Mouse (Mus musculus) embryonic fibroblast, embryonic 13.5 days (primary cell): Measurements from ENCODE around the gene Galnt7. TPM values are rescaled to one million over a fixed set of nuclear protein-coding genes. Genes with fewer than 3 reads are reported as not detected.

ENCODE experiments used
- H3K27ac ChIP-seq: 2 replicates; pipeline ENCODE4 v1.5.1; 2012; ENCODE audit warnings: low read length, control low read depth, inconsistent platforms; ENCODE audit not compliant: insufficient read depth
- H3K4me1 ChIP-seq: 2 replicates; pipeline ENCODE4 v1.6.1; 2011; ENCODE audit warnings: low read length; ENCODE audit not compliant: control insufficient read depth, insufficient read depth
- H3K4me3 ChIP-seq: 2 replicates; pipeline ENCODE4 v1.5.1; 2011; ENCODE audit warnings: mild to moderate bottlenecking, control low read depth, low read length; ENCODE audit not compliant: insufficient read depth
- CTCF ChIP-seq: IDR thresholded peaks from 2 replicates; pipeline ENCODE4 v1.5.1; 2011; ENCODE audit warnings: mild to moderate bottlenecking, control low read depth, low read length, moderate library complexity, borderline replicate concordance; ENCODE audit not compliant: insufficient read depth
- POLR2A ChIP-seq: IDR thresholded peaks from 2 replicates; pipeline ENCODE4 v1.6.1; 2011; ENCODE audit warnings: low read depth, mild to moderate bottlenecking, control low read depth, low read length, moderate library complexity
- polyA plus RNA-seq: library from polyadenylated mRNA; stranded (reverse); fragments of >200 nt; gene quantifications from 2 replicates; pipeline ENCODE4 v1.2.4, GENCODE M21; 2011; ENCODE audit warnings: low read depth; ENCODE audit not compliant: missing spikeins, insufficient read length

The Galnt7 gene
- polyA plus RNA-seq, 1 experiment, result 8.2 TPM

- TF ChIP-seq POLR2A (no peak), CTCF (no peak)
- Histone ChIP-seq H3K4me3 (no peak overlapping the region), H3K4me1 (no peaks in the 10 kb centered on the region; the same call in 1 of the 2 replicates), H3K27ac (no peak overlapping the region)
Observed at GRCm38 (mm10) chr8:57630148-57630547, 22.7 kb downstream of the Galnt7 start.

GRCm38 (mm10) chr8:57628787-57629664 lies 23.8 kb downstream of the Galnt7 start:
- Histone ChIP-seq H3K27ac (no peak overlapping the region), H3K4me3 (no peak overlapping the region), H3K4me1 (no peaks in the 10 kb centered on the region; the same call in 1 of the 2 replicates)
- TF ChIP-seq POLR2A (no peak), CTCF (no peak)

GRCm38 (mm10) chr8:57627946-57628786 lies 24.7 kb downstream of the Galnt7 start:
- H3K4me1 ChIP-seq, result no peaks in the 10 kb centered on the region; the same call in 1 of the 2 replicates
- H3K4me3 ChIP-seq, result no peak overlapping the region
- no peak for TF ChIP-seq CTCF
- TF ChIP-seq POLR2A, result no peak
- H3K27ac ChIP-seq, result no peak overlapping the region

- no peak for TF ChIP-seq CTCF
- TF ChIP-seq POLR2A, result no peak
- no peaks in the 10 kb centered on the region; the same call in 1 of the 2 replicates for H3K4me1 ChIP-seq
- no peak overlapping the region for H3K4me3 ChIP-seq
- H3K27ac ChIP-seq, result no peak overlapping the region
Observed at GRCm38 (mm10) chr8:57623955-57624354, 28.9 kb downstream of the Galnt7 start.

- H3K4me1 ChIP-seq, result no peaks in the 10 kb centered on the region; the same call in 1 of the 2 replicates
- H3K27ac ChIP-seq, result no peak overlapping the region
- TF ChIP-seq CTCF (no peak), POLR2A (no peak)
- H3K4me3 ChIP-seq, result no peak overlapping the region
Observed at GRCm38 (mm10) chr8:57623051-57623450, 29.8 kb downstream of the Galnt7 start.

GRCm38 (mm10) chr8:57616965-57617364 lies 35.9 kb downstream of the Galnt7 start:
- H3K4me1 ChIP-seq, result peaks cover 5% of the 10 kb centered on the region; the same call in 1 of the 2 replicates
- H3K4me3 ChIP-seq, result no peak overlapping the region
- no peak overlapping the region for H3K27ac ChIP-seq
- no peak for TF ChIP-seq CTCF
- TF ChIP-seq POLR2A, result no peak

- peaks cover 10% of the 10 kb centered on the region for H3K4me1 ChIP-seq
- no peak overlapping the region for H3K4me3 ChIP-seq
- TF ChIP-seq CTCF (no peak), POLR2A (no peak)
- no peak overlapping the region for H3K27ac ChIP-seq
Observed at GRCm38 (mm10) chr8:57615016-57615657, 37.7 kb downstream of the Galnt7 start.

GRCm38 (mm10) chr8:57611419-57611977 lies 41.3 kb downstream of the Galnt7 start:
- Histone ChIP-seq H3K4me3 (no peak overlapping the region), H3K27ac (peak overlapping the region; percentile 11; the same call in 1 of the 2 replicates), H3K4me1 (peaks cover 10% of the 10 kb centered on the region)
- TF ChIP-seq POLR2A (no peak), CTCF (no peak)
